Mouse (Mus musculus) CD4-positive, CD25-positive, alpha-beta regulatory T cell, adult 2 months (primary cell): Measurements from ENCODE around the gene Hook2.

Source experiments
- DNase-seq: peaks from one replicate; pipeline ENCODE4 v3.0.0-alpha.2; 2012; ENCODE audit warnings: low read depth, low spot score

Gene Hook2

GRCm38 (mm10) chr8:84990349-84990748 is at the start of gene Hook2:
TSS of gene Hook2 (plus strand) at chr8:84990603.
- peak; percentile 100 for DNase-seq

- no peak for DNase-seq
These were observed 46.7 kb upstream of the Hook2 start for GRCm38 (mm10) chr8:84943699-84944098.

GRCm38 (mm10) chr8:84944478-84945160 is 45.8 kb upstream of the Hook2 start:
- peak; percentile 61 for DNase-seq

GRCm38 (mm10) chr8:84945235-84945632 is 45.2 kb upstream of the Hook2 start:
- no peak for DNase-seq

- peak; percentile 43 for DNase-seq
These were observed 44.5 kb upstream of the Hook2 start for GRCm38 (mm10) chr8:84945633-84946527.

GRCm38 (mm10) chr8:84946528-84947240 is 43.7 kb upstream of the Hook2 start, which contains the start of gene Rtbdn:
TSS of gene Rtbdn (plus strand) at chr8:84946991.
- DNase-seq = no peak

GRCm38 (mm10) chr8:84947241-84947545 is 43.2 kb upstream of the Hook2 start:
- peak; percentile 67 for DNase-seq

GRCm38 (mm10) chr8:84949753-84950152 is 40.6 kb upstream of the Hook2 start:
- no peak for DNase-seq

GRCm38 (mm10) chr8:84952612-84953255 is 37.7 kb upstream of the Hook2 start:
- DNase-seq = peak; percentile 48

GRCm38 (mm10) chr8:84956768-84957167 is 33.6 kb upstream of the Hook2 start:
- DNase-seq = peak; percentile 82

GRCm38 (mm10) chr8:84959811-84960210 is 30.6 kb upstream of the Hook2 start:
- no peak for DNase-seq

GRCm38 (mm10) chr8:84963952-84964351 is 26.5 kb upstream of the Hook2 start:
- DNase-seq = peak; percentile 25

- DNase-seq = peak; percentile 96
These were observed 24.6 kb upstream of the Hook2 start for GRCm38 (mm10) chr8:84965731-84966291.

GRCm38 (mm10) chr8:84966603-84967002 is 23.8 kb upstream of the Hook2 start:
- DNase-seq = peak; percentile 26

GRCm38 (mm10) chr8:84967532-84968304 is 22.7 kb upstream of the Hook2 start:
- DNase-seq = no peak

- DNase-seq = no peak
These were observed 21.8 kb upstream of the Hook2 start for GRCm38 (mm10) chr8:84968650-84969049.

- DNase-seq = peak; percentile 79
These were observed 20.9 kb upstream of the Hook2 start, which contains the start of the genes Gm49661, Prdx2 and Rnaseh2a for GRCm38 (mm10) chr8:84969241-84970134. TSS of gene Gm49661 (minus strand) at chr8:84969433. TSS of gene Prdx2 (plus strand) at chr8:84969587. TSS of gene Rnaseh2a (minus strand) at chr8:84969767.

- DNase-seq = no peak
These were observed 20.1 kb upstream of the Hook2 start for GRCm38 (mm10) chr8:84970135-84970790.

- DNase-seq = no peak
These were observed 19.5 kb upstream of the Hook2 start for GRCm38 (mm10) chr8:84970913-84971312.
